Mouse (Mus musculus): ENCODE measurements around the gene Camk1.

- no peak for TF ChIP-seq CTCF (IDR thresholded peaks at IDR 0.05; ENCODE audit: borderline replicate concordance, control insufficient read depth, extremely low read depth, insufficient read depth, low read length, poor library complexity)
- no peak for TF ChIP-seq POLR2A (IDR thresholded peaks at IDR 0.05; ENCODE audit: control insufficient read depth, extremely low read depth, insufficient read depth, low read length, poor library complexity)
Observed at GRCm38 (mm10) chr6:113350538-113350937, 6.8 kb upstream of the Camk1 start.

Data from thymus, adult 2 months (tissue).